Mouse (Mus musculus) ES-E14 (cell line): ENCODE data around the gene Taf11.

Experiments used
- HCFC1 ChIP-seq: IDR thresholded peaks from 2 replicates; pipeline ENCODE4 v1.6.1; 2012; ENCODE audit warnings: low read length, inconsistent platforms, borderline replicate concordance; ENCODE audit not compliant: insufficient read depth
- MAFK ChIP-seq: IDR thresholded peaks from 2 replicates; pipeline ENCODE4 v1.6.1; 2014; ENCODE audit warnings: mild to moderate bottlenecking, low read depth, low read length, inconsistent platforms; ENCODE audit not compliant: insufficient read depth
- ZNF384 ChIP-seq: IDR thresholded peaks from 2 replicates; pipeline ENCODE4 v1.6.1; 2012; ENCODE audit warnings: low read depth, low read length, inconsistent platforms

- TF ChIP-seq HCFC1 (no peak), MAFK (no peak), ZNF384 (no peak)
Observed at GRCm38 (mm10) chr17:27947155-27947554, 37.5 kb upstream of the Taf11 start.
